Mouse (Mus musculus): ENCODE results near the gene Pdx1. TPM values are rescaled to one million over a fixed set of nuclear protein-coding genes. Genes with fewer than 3 reads are reported as not detected.

The Pdx1 gene
- polyA plus RNA-seq (2014; fragmentation: Nextera tagmentation; extraction: Ambion mirVana): 0.79 and 6.4 TPM in 2 replicates

GRCm38 (mm10) chr5:147269926-147270672 is at the start of gene Pdx1:
Gene Pdx1, plus strand, starts transcription at chr5:147269959.
- H3K27me3 ChIP-seq (replicated peaks; ENCODE audit: control insufficient read depth, insufficient read depth, low read length): peaks cover 98% of the 10 kb centered on the region
- H3K36me3 ChIP-seq (ENCODE audit: control insufficient read depth, insufficient read depth, low read length): no peaks in the 10 kb centered on the region
- under 1% methylated on average over 44 of the region's 44 CpGs for WGBS
- no peaks in the 10 kb centered on the region for H3K4me1 ChIP-seq (replicated peaks; ENCODE audit: control insufficient read depth, insufficient read depth, low read length)
- H3K9me3 ChIP-seq (ENCODE audit: control insufficient read depth, low read length): no peaks in the 10 kb centered on the region
- H3K4me3 ChIP-seq (ENCODE audit: low read depth, low read length): peak within 1 kb of the TSS; percentile 6; the same call in 1 of the 2 replicates
- no peak for DNase-seq (ENCODE audit: low spot score)
- peak; percentile 87 for ATAC-seq (replicated peaks; ENCODE audit: low FRiP score, low TSS enrichment, low read depth)
- no peak within 1 kb of the TSS for H3K27ac ChIP-seq (ENCODE audit: low read depth)
- peak within 1 kb of the TSS; percentile 29 for H3K4me2 ChIP-seq (ENCODE audit: low read length)
- H3K9ac ChIP-seq (ENCODE audit: low read length): 0 out of 2 replicates have a peak within 1 kb of the TSS, but pooled peaks have one; percentile 1

DNA sequence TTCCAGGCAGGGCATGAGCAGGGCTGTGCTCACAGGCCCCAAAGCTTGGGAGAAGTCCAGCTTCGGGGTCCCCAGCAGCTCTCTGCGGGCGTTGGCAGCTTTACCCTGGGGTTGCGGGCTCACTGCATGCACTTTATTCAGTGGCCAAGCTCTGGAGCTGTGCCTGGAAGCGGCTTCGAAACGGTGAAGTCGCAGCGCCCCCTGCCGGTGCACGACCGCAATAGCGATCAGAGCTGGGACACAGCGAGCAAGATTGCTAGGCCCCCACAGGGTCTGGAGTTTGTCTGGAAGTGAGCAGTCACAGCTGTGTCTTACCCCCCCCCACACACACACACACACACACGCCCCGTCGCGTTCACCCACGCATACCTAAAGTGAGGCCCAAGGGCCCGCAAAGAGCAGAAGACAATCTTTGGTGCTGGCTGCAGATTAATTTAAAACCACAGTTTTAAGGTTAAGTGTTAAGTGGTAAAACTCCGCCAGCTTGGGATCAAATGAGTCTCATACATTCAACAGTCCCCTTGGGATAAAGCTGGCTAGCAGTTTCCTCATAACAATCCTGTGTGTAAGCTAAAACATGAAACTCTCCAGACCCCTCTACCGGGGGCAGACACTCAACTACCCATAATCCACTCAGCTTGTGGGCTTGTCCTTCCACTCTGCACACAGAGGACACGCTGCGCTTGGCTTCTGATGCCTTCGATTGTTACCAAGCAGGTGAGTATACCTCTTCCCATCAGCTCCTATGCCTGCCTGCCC is 42.2 kb upstream of the Pdx1 start:
- H3K27me3 ChIP-seq (replicated peaks; ENCODE audit: control insufficient read depth, insufficient read depth, low read length): peaks cover 46% of the 10 kb centered on the region
- ATAC-seq (replicated peaks; ENCODE audit: low FRiP score, low TSS enrichment, low read depth): peak; percentile 86
- WGBS: 10% methylated on average over 25 of the region's 25 CpGs
- peak overlapping the region; percentile 18 for H3K4me2 ChIP-seq (ENCODE audit: low read length)
- H3K9me3 ChIP-seq (ENCODE audit: control insufficient read depth, low read length): no peaks in the 10 kb centered on the region
- no peaks in the 10 kb centered on the region for H3K4me1 ChIP-seq (replicated peaks; ENCODE audit: control insufficient read depth, insufficient read depth, low read length)
- peak; percentile 95 for DNase-seq (ENCODE audit: low spot score)
- H3K4me3 ChIP-seq (ENCODE audit: low read depth, low read length): no peak overlapping the region
- no peak overlapping the region for H3K27ac ChIP-seq (ENCODE audit: low read depth)
- H3K9ac ChIP-seq (ENCODE audit: low read length): no peak overlapping the region
- no peaks in the 10 kb centered on the region for H3K36me3 ChIP-seq (ENCODE audit: control insufficient read depth, insufficient read depth, low read length)

DNA sequence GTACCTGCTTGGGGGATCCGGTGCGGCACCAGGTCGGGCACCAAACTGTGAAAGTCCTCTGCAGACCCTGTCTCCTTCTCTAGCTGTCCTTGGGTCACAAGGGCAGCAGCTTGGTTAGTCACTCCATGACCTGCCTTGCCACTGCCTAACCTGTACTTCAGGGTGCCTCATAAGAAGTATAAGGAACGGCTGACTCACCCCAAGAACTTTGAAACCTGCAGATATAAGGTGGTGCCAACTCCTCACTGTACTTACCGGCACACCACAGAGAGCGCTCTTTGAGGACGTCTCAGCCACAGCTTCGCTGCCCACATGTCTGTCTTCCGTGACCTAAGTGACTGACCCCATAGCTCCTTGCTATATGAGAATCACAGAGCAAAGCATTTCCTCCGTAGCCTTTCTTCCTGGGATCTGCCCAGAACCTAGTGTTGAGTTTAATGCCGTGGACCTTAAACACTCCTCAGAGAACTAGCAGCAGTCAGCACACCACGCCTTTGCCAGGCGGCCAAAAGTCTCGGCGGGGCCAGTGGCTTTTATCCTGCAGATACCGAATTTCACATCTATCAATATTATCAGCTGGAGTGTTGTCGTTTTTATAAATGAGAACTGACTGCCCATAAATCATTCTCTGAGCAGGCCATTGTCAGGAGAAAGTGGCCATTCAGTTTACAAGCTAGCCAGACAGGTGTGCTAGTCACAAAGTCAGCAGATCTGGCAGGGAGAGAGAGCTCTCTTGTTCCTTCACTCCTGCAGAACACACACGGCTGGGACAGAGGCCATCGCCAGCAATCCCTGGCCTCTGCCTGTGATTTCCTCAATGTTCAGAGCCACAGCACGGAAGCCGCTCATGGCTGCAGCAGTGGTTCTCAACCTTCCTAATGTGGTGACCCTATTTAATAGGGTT is 34.1 kb upstream of the Pdx1 start:
- Histone ChIP-seq H3K4me3 (ENCODE audit: low read depth, low read length) (no peak overlapping the region), H3K27me3 (replicated peaks; ENCODE audit: control insufficient read depth, insufficient read depth, low read length) (no peaks in the 10 kb centered on the region), H3K4me2 (ENCODE audit: low read length) (no peak overlapping the region), H3K4me1 (replicated peaks; ENCODE audit: control insufficient read depth, insufficient read depth, low read length) (no peaks in the 10 kb centered on the region), H3K9me3 (ENCODE audit: control insufficient read depth, low read length) (no peaks in the 10 kb centered on the region), H3K27ac (ENCODE audit: low read depth) (no peak overlapping the region), H3K36me3 (ENCODE audit: control insufficient read depth, insufficient read depth, low read length) (no peaks in the 10 kb centered on the region), H3K9ac (ENCODE audit: low read length) (no peak overlapping the region)
- ATAC-seq (replicated peaks; ENCODE audit: low FRiP score, low TSS enrichment, low read depth) (no peak), DNase-seq (ENCODE audit: low spot score) (no peak)
- WGBS: 47% methylated on average over 21 of the region's 21 CpGs

DNA sequence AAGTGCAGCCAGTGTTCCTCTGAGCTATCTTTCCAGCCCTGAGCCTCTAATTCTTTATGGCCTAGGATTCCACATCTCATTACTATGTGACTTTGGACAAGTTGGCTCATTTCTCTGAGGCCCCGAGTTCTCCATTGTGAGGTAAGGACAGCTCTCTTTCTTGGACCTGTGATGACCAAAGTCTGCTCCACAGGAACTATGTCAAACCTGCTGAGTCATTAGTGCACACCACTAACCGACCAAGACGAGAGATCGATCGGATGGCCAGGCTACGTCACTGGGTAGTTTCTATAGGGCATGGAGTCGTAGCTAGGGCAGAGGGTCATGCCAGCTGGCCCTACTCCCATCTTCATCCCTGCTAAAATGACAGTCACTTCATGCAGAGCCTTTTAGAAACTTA is 25.9 kb upstream of the Pdx1 start:
- no peaks in the 10 kb centered on the region for H3K9me3 ChIP-seq (ENCODE audit: control insufficient read depth, low read length)
- H3K4me3 ChIP-seq (ENCODE audit: low read depth, low read length): no peak overlapping the region
- no peaks in the 10 kb centered on the region for H3K4me1 ChIP-seq (replicated peaks; ENCODE audit: control insufficient read depth, insufficient read depth, low read length)
- H3K27ac ChIP-seq (ENCODE audit: low read depth): no peak overlapping the region
- WGBS: 86% methylated on average over 7 of the region's 7 CpGs
- DNase-seq (ENCODE audit: low spot score) (no peak), ATAC-seq (replicated peaks; ENCODE audit: low FRiP score, low TSS enrichment, low read depth) (no peak)
- no peak overlapping the region for H3K4me2 ChIP-seq (ENCODE audit: low read length)
- no peak overlapping the region for H3K9ac ChIP-seq (ENCODE audit: low read length)
- no peaks in the 10 kb centered on the region for H3K36me3 ChIP-seq (ENCODE audit: control insufficient read depth, insufficient read depth, low read length)
- no peaks in the 10 kb centered on the region for H3K27me3 ChIP-seq (replicated peaks; ENCODE audit: control insufficient read depth, insufficient read depth, low read length)

GRCm38 (mm10) chr5:147260189-147260588 is 9.6 kb upstream of the Pdx1 start:
- Histone ChIP-seq H3K9ac (ENCODE audit: low read length) (no peak overlapping the region), H3K27ac (ENCODE audit: low read depth) (no peak overlapping the region), H3K4me3 (ENCODE audit: low read depth, low read length) (no peak overlapping the region), H3K9me3 (ENCODE audit: control insufficient read depth, low read length) (no peaks in the 10 kb centered on the region), H3K27me3 (replicated peaks; ENCODE audit: control insufficient read depth, insufficient read depth, low read length) (peaks cover 3% of the 10 kb centered on the region; the same call in 1 of the 2 replicates), H3K36me3 (ENCODE audit: control insufficient read depth, insufficient read depth, low read length) (no peaks in the 10 kb centered on the region), H3K4me2 (ENCODE audit: low read length) (no peak overlapping the region), H3K4me1 (replicated peaks; ENCODE audit: control insufficient read depth, insufficient read depth, low read length) (no peaks in the 10 kb centered on the region)
- DNase-seq (ENCODE audit: low spot score) (no peak), ATAC-seq (replicated peaks; ENCODE audit: low FRiP score, low TSS enrichment, low read depth) (no peak)
- 86% methylated on average over 1 of the region's 1 CpGs for WGBS

- H3K27me3 ChIP-seq (replicated peaks; ENCODE audit: control insufficient read depth, insufficient read depth, low read length): peaks cover 9% of the 10 kb centered on the region
- H3K36me3 ChIP-seq (ENCODE audit: control insufficient read depth, insufficient read depth, low read length): no peaks in the 10 kb centered on the region
- WGBS: 71% methylated on average over 4 of the region's 4 CpGs
- H3K4me1 ChIP-seq (replicated peaks; ENCODE audit: control insufficient read depth, insufficient read depth, low read length): no peaks in the 10 kb centered on the region
- no peak overlapping the region for H3K27ac ChIP-seq (ENCODE audit: low read depth)
- no peak for ATAC-seq (replicated peaks; ENCODE audit: low FRiP score, low TSS enrichment, low read depth)
- no peak overlapping the region for H3K4me3 ChIP-seq (ENCODE audit: low read depth, low read length)
- no peaks in the 10 kb centered on the region for H3K9me3 ChIP-seq (ENCODE audit: control insufficient read depth, low read length)
- no peak overlapping the region for H3K4me2 ChIP-seq (ENCODE audit: low read length)
- no peak overlapping the region for H3K9ac ChIP-seq (ENCODE audit: low read length)
- no peak for DNase-seq (ENCODE audit: low spot score)
Measured at GRCm38 (mm10) chr5:147260778-147261177, 9.0 kb upstream of the Pdx1 start.

DNA sequence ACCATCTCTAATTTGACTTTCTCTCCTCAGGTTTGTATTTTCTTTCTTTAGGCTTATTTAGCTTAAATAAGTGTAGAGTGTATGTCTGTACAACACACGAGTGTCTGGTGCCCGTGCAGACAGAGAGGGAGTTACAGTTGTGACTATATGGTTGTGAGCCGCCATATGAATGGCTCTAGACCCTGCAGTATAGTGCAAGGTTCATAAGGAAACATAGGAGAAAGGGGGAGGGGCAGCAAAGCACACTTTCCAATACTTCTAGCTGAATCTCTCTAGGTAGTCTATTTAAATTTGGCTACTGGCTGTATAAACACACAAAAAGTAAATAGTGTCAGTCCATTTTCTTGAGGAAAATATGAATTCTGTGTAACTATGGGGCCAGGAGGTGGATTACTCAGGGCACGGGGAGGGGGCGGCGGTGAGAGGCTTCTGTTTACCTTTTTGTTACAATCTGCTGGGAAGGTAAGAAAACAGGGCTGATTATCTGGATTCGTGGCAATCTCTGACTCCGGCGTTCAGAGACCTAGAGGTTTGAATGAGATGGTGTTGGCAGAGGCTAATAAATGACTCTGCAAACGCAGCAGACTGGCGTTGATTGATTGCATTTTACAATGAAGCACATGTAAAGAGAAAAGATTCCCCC is 7.7 kb upstream of the Pdx1 start:
- Histone ChIP-seq H3K36me3 (ENCODE audit: control insufficient read depth, insufficient read depth, low read length) (no peaks in the 10 kb centered on the region), H3K9me3 (ENCODE audit: control insufficient read depth, low read length) (no peaks in the 10 kb centered on the region), H3K4me1 (replicated peaks; ENCODE audit: control insufficient read depth, insufficient read depth, low read length) (no peaks in the 10 kb centered on the region), H3K27me3 (replicated peaks; ENCODE audit: control insufficient read depth, insufficient read depth, low read length) (peaks cover 22% of the 10 kb centered on the region), H3K4me3 (ENCODE audit: low read depth, low read length) (no peak overlapping the region), H3K9ac (ENCODE audit: low read length) (no peak overlapping the region), H3K27ac (ENCODE audit: low read depth) (no peak overlapping the region), H3K4me2 (ENCODE audit: low read length) (no peak overlapping the region)
- ATAC-seq (replicated peaks; ENCODE audit: low FRiP score, low TSS enrichment, low read depth) (peak; percentile 67), DNase-seq (ENCODE audit: low spot score) (no peak)
- WGBS: 32% methylated on average over 11 of the region's 11 CpGs

- Histone ChIP-seq H3K27me3 (replicated peaks; ENCODE audit: control insufficient read depth, insufficient read depth, low read length) (peaks cover 40% of the 10 kb centered on the region), H3K9me3 (ENCODE audit: control insufficient read depth, low read length) (no peaks in the 10 kb centered on the region), H3K36me3 (ENCODE audit: control insufficient read depth, insufficient read depth, low read length) (no peaks in the 10 kb centered on the region), H3K27ac (ENCODE audit: low read depth) (no peak overlapping the region), H3K4me2 (ENCODE audit: low read length) (no peak overlapping the region), H3K9ac (ENCODE audit: low read length) (no peak overlapping the region), H3K4me1 (replicated peaks; ENCODE audit: control insufficient read depth, insufficient read depth, low read length) (no peaks in the 10 kb centered on the region), H3K4me3 (ENCODE audit: low read depth, low read length) (no peak overlapping the region)
- WGBS: 13% methylated on average over 4 of the region's 4 CpGs
- no peak for ATAC-seq (replicated peaks; ENCODE audit: low FRiP score, low TSS enrichment, low read depth)
- no peak for DNase-seq (ENCODE audit: low spot score)
Measured at GRCm38 (mm10) chr5:147263945-147264344, 5.8 kb upstream of the Pdx1 start.

All from intestine, embryonic 14.5 days (tissue).